8 mouse cellular contexts compared by ENCODE assay signal in the genomic region with DNA sequence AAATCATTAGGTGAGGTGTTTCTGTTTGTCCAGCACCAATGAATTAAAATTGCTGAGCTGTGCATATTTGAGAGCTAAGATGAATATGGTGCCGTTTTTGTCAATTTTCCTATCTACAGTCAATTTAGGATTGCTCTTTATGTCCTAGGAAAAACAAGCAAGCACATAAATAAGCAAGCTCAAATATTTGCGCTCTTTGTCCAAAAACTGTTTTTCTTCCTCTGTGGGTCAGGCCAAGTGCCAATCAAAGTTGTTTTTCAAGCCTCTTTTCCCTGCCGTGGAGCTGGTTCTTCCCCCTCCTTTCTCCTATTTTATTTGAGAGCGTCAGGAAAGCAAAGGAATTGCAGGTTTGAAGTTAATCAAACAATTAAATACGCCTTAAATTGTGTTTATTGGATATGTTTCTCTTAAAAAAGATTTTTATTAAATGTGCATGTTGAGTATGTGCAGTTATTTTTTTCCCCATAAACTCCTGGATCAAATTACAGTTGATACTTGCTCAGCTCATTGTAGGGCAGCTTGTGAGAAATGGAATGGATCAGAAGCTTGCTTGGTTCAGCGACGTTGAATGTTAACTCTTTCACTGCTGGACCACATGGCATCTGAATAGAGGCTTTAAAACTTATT. TPM values are rescaled to one million over a fixed set of nuclear protein-coding genes. Genes with fewer than 3 reads are reported as not detected.
A peak's percentile ranks its signal among the peaks of the same experiment; 100 is the strongest.
DNase-seq lines count a peak whose midpoint lies in the region; ATAC-seq and TF ChIP-seq lines count a peak whose summit lies in the region.

No protein-coding gene starts in this region.

- no peak for TF ChIP-seq CTCF in liver, embryonic 14.5 days (IDR thresholded peaks at IDR 0.05; ENCODE audit: low read depth)

- ATAC-seq in lung, embryonic 15.5 days (ENCODE audit: borderline replicate concordance, extremely low read depth, low FRiP score, low TSS enrichment), result no peak
- no peak for ATAC-seq in hindbrain, embryonic 12.5 days (ENCODE audit: low FRiP score)
- ATAC-seq in liver, embryonic 14.5 days (ENCODE audit: insufficient read depth), result no peak
- no peak for ATAC-seq in stomach, embryonic 15.5 days (ENCODE audit: insufficient read depth, low FRiP score, low read depth)

- TF ChIP-seq EP300 in liver, embryonic 14.5 days (IDR thresholded peaks at IDR 0.05; ENCODE audit: low read depth), result no peak

- no peaks in the 10 kb centered on the region for H3K36me3 ChIP-seq in lung, embryonic 15.5 days
- H3K36me3 ChIP-seq in hindbrain, embryonic 12.5 days, result no peaks in the 10 kb centered on the region
- no peaks in the 10 kb centered on the region for H3K36me3 ChIP-seq in liver, embryonic 14.5 days (replicated peaks; ENCODE audit: control insufficient read depth, insufficient read depth, low read depth)
- H3K36me3 ChIP-seq in stomach, embryonic 15.5 days, result no peaks in the 10 kb centered on the region

- WGBS in lung, embryonic 15.5 days, result 1% methylated on average over 7 of the region's 7 CpGs
- 1% methylated on average over 7 of the region's 7 CpGs for WGBS in hindbrain, embryonic 12.5 days
- 11% methylated on average over 7 of the region's 7 CpGs for WGBS in liver, embryonic 14.5 days (ENCODE audit: insufficient replicate concordance)
- 3% methylated on average over 7 of the region's 7 CpGs for WGBS in stomach, embryonic 15.5 days

- no peaks in the 10 kb centered on the region for H3K9me3 ChIP-seq in lung, embryonic 15.5 days
- H3K9me3 ChIP-seq in hindbrain, embryonic 12.5 days (replicated peaks), result no peaks in the 10 kb centered on the region
- H3K9me3 ChIP-seq in liver, embryonic 14.5 days (ENCODE audit: control insufficient read depth, low read length), result no peaks in the 10 kb centered on the region
- H3K9me3 ChIP-seq in stomach, embryonic 15.5 days, result no peaks in the 10 kb centered on the region

- peak overlapping the region; percentile 81 for H3K9ac ChIP-seq in lung, embryonic 15.5 days
- H3K9ac ChIP-seq in hindbrain, embryonic 12.5 days, result peak overlapping the region; percentile 87
- H3K9ac ChIP-seq in liver, embryonic 14.5 days (replicated peaks), result no peak overlapping the region
- H3K9ac ChIP-seq in stomach, embryonic 15.5 days, result peak overlapping the region; percentile 89; the same call in 1 of the 2 replicates

- H3K4me3 ChIP-seq in lung, embryonic 15.5 days, result peak overlapping the region; percentile 95
- peak overlapping the region; percentile 94 for H3K4me3 ChIP-seq in hindbrain, embryonic 12.5 days
- peak overlapping the region in 1 of 2 experiments; percentile 57; a peak in 2 of 4 replicates for H3K4me3 ChIP-seq in liver, embryonic 14.5 days (ENCODE audit: insufficient read depth in 1 of 2, low read depth in 2 of 2, low read length in 2 of 2)
- H3K4me3 ChIP-seq in stomach, embryonic 15.5 days (replicated peaks), result peak overlapping the region; percentile 96

- peak overlapping the region; percentile 70 for H3K4me2 ChIP-seq in lung, embryonic 15.5 days
- H3K4me2 ChIP-seq in hindbrain, embryonic 12.5 days (replicated peaks), result peak overlapping the region; percentile 57
- H3K4me2 ChIP-seq in liver, embryonic 14.5 days (ENCODE audit: low read depth), result peak overlapping the region; percentile 65
- H3K4me2 ChIP-seq in stomach, embryonic 15.5 days, result peak overlapping the region; percentile 64

- peak overlapping the region; percentile 94 for H3K27ac ChIP-seq in lung, embryonic 15.5 days
- H3K27ac ChIP-seq in hindbrain, embryonic 12.5 days, result peak overlapping the region; percentile 97
- H3K27ac ChIP-seq in liver, embryonic 14.5 days, result no peak overlapping the region
- H3K27ac ChIP-seq in stomach, embryonic 15.5 days, result peak overlapping the region; percentile 96; the same call in 1 of the 2 replicates

- no peak for DNase-seq in lung, postnatal 4 days
- DNase-seq in embryo, embryonic 9.5 days (ENCODE audit: extremely low spot score), result peak; percentile 50
- no peak for DNase-seq in liver, embryonic 14.5 days (ENCODE audit: low read depth in 3 of 3, low spot score in 3 of 3)
- no peak for DNase-seq in spleen, adult 18-20 months
- DNase-seq in yolk sac, embryonic 10.5 days (ENCODE audit: low spot score), result no peak

- peaks cover 12% of the 10 kb centered on the region for H3K4me1 ChIP-seq in lung, embryonic 15.5 days
- H3K4me1 ChIP-seq in hindbrain, embryonic 12.5 days, result peaks cover 14% of the 10 kb centered on the region
- peaks cover 0 to 2% of the 10 kb centered on the region in 2 experiments; a peak in 1 of 4 replicates for H3K4me1 ChIP-seq in liver, embryonic 14.5 days (replicated peaks; ENCODE audit: control insufficient read depth in 2 of 2, insufficient read depth in 2 of 2, low read length in 1 of 2)
- H3K4me1 ChIP-seq in stomach, embryonic 15.5 days, result 0 out of 2 replicates have a peak, but pooled peaks cover 7% of the 10 kb centered on the region

- H3K27me3 ChIP-seq in lung, embryonic 15.5 days, result no peaks in the 10 kb centered on the region
- H3K27me3 ChIP-seq in hindbrain, embryonic 12.5 days, result no peaks in the 10 kb centered on the region
- H3K27me3 ChIP-seq in liver, embryonic 14.5 days (ENCODE audit: control insufficient read depth, insufficient read depth, low read length), result peaks cover 17% of the 10 kb centered on the region
- H3K27me3 ChIP-seq in stomach, embryonic 15.5 days (replicated peaks), result no peaks in the 10 kb centered on the region

RNA-seq across cellular contexts. Expression of a gene that starts 2.6 kb away (rescaled TPM):
- 16.6 and 16.7 TPM in 2 replicates for polyA plus RNA-seq in lung, embryonic 15.5 days (2015; fragmentation: Nextera tagmentation; extraction: Ambion mirVana)
- polyA plus RNA-seq in hindbrain, embryonic 12.5 days (2016; fragmentation: Nextera tagmentation; extraction: Ambion mirVana), result 25.3 and 25.7 TPM in 2 replicates
- 0.83 and 1.1 TPM in 2 replicates for polyA plus RNA-seq in liver, embryonic 14.5 days (2012; rRNA removed)
- polyA plus RNA-seq in liver, embryonic 14.5 days (2014; fragmentation: Nextera tagmentation; extraction: Ambion mirVana), result 1.4 and 1.8 TPM in 2 replicates
- polyA plus RNA-seq in stomach, embryonic 15.5 days (2015; fragmentation: Nextera tagmentation; extraction: Ambion mirVana), result 13.2 and 14.7 TPM in 2 replicates
